Mouse (Mus musculus): ENCODE measurements around the gene Fam110a. TPM values are rescaled to one million over a fixed set of nuclear protein-coding genes. Genes with fewer than 3 reads are reported as not detected.
"Not testable (repeated sequence)": the region's sequence is repeated elsewhere in the genome, so short reads cannot be mapped to it uniquely, and the experiment has no call there.

Gene Fam110a
- total RNA-seq, 2 experiments from 2014 or later = 3.1 to 5.7 TPM

DNA sequence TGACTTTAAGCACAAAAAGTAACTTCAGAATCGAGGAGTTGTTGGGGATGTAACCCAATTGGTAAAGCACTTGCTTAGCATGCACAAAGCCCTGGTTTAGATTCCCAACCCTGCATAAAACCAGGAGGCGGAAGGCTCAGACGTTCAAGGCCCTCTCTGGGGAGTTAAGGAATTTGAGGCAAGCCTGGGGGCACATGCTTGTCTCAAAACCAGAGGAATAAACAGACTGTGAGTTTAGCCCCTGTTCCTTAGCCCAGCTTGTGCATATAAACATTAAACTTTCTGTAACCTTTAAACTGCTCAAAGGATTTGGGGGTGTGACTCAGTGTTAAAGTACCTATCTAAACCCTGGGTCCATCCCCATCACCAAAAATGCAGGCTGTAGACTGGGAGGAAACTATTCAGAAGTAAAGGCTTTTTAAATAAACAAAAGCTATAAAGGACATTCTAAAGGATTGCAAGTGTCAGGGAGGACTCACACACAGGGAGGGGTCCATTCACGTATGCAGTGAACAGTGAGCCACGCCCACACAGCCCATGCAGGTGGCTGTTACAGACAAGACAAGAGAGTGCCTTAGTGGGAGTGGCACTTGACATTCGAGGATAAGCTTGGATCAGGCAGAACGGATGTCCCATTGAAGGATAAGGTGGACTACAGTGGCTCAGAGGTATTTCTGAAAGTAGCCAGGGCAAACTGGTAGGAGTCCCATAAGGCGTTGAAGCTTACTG lies 17.9 kb upstream of the Fam110a start:
- no peak for ATAC-seq (replicated peaks; ENCODE audit: low FRiP score, poor library complexity, severe bottlenecking)

DNA sequence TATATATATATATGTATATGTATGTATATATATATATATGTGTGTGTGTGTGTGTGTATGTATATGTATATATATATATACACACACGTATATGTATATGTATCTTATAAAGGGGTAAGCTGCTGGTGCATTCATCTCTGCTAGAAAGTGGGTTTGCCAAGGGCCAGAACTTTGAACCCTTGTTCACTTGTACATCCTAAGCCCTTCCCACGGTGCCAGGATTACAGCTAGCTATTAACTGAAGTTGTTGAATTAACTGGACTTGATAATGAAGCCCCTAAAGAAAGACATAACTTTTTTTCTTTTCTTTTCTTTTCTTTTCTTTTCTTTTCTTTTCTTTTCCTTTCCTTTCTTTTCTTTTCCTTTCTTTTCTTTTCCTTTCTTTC lies 17.2 kb upstream of the Fam110a start:
- not testable (repeated sequence) for ATAC-seq (replicated peaks; ENCODE audit: low FRiP score, poor library complexity, severe bottlenecking)

DNA sequence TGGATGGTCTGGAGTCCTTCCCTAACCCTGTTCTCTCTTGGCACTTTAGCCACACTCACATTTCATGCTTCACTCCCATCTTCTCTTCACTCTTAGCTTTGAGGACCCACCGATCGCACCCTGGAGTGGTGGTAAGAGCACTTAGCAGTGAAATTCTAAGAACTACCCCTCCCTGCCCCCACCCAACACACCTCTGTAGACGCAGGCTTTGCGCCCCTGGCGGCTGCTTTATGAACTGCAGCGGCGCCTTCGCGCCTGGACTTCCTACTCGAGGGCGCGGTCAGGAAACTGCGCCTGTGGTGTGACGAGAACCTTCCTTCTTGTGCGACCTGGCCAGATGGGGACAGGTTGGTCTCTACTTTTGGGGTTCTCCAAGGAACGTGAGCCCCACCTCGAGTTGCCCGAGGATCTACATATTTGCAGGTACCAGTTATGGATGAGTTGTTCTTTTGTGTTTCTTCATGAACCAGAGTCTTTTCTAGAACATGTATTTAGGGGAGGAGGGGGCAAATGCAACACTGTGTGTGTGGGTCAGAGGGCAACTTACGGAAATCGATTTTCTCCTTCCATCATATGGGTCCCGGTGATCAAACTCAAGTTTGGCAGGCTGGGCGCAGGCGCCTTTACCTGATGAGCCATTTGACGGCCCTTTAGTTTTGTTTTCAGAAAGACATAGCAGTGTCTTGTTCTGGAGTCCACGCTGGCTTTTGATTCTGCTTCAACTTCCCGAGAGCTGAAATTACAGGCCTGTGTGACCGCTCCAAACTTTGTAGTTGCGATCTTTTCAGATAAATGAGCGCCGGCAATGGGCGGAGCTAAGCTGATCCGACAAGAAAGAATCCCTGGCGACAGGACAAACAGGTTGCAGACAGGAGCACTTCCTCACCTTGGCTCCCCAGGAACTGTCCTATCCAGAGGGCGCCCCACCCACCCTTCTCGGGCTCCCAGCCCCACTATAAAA lies 16.5 kb upstream of the Fam110a start, which contains the start of gene Slc52a3:
TSS of gene Slc52a3 (plus strand) at position 283 of the 961 bp plus-strand sequence.
- ATAC-seq (replicated peaks; ENCODE audit: low FRiP score, poor library complexity, severe bottlenecking) = peak; percentile 64

DNA sequence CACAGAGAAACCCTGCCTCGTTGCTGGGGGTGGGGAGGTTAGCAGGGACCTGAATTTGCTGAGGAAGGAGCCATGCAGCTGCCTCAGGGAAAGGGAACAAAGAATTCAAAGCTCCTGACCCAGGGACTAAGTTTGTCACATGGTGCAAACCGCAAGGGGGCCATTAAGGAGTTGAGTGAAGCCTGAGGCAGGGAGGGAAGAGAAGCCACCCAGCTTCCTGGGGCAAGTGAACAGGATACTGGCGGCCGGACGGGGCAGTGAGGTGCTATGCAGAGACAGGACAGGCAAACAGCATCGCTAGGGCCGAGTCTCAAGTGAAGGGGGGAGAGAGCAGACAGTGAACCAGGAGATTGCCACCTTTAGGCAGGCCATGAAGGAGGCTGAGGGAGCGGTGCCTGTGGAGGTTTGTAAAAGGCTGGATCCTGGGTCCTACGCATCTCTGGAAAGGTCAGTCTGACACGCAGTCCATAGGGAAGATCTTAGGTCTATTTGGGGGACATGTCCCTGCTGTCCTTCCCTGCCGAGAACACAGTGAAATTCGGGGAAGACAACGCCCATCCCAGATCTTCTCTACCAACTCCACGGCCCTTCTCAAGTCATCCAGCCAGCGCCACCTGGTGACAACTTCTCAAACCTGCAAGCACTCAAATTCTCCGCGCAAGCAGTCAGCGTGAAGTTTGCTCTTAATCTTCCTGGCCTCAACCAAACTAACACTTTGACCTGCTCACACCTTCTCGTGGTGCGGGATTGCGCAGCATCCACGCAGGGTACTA lies 14.5 kb upstream of the Fam110a start:
- ATAC-seq (replicated peaks; ENCODE audit: low FRiP score, poor library complexity, severe bottlenecking) = peak; percentile 68

DNA sequence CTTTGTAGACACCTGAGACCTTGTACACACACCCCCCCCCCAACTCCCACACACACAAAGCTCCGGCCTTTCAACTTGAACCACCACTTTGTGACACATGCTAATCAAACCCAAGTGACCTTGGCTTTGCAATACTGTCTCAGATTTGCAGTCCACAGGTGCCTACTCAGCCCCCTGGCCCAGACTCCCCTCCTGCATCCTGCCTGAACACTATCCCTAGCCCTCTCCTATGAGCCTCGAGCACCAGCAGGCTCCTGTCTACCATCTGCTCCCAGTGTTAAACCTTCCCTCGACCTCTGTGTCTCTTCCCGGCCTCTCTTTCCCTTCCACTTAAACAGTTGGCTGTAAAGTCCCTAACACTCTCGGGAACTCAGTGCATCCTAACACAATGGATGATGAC lies 11.4 kb upstream of the Fam110a start:
- ATAC-seq (replicated peaks; ENCODE audit: low FRiP score, poor library complexity, severe bottlenecking) = no peak

DNA sequence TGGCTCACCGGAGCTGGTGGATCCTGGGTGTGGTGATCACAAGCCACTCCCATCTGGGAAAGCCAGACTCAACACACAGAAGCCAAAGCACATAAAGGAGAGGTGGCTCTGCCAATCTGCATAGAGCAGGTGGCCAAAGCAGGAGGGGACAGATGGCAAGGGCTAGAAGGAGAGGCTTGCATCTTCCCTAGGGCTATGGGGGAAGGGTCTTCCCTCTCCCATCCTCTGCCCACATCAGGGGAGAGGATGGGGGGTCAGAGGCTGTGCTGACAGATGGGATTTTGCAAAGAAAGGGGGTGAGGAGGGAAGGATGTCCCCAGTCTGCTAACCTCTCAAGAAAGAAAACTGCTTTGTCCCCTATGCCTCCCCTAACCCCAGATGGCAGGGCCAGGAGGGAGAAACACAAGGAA lies 11.0 kb upstream of the Fam110a start:
- ATAC-seq (replicated peaks; ENCODE audit: low FRiP score, poor library complexity, severe bottlenecking) = no peak

DNA sequence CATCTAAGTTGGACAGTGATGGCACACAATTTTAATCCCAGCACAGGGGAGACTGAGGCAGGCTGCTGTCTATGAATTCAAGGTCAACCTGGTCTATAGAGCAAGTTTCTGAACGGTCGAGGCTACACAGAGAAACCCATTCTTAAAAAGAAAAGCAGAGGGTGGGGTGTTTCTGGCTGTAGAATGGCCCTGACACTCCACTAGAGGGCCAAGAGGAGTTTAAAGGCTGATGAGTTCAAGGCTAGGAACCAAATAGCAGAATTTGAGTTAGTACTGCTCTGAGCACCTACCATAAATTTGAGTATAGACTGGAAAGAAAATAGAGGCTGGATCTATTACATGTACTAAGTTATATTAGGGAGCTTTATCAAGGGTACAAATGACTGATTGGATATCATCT lies 9.0 kb upstream of the Fam110a start:
- ATAC-seq (replicated peaks; ENCODE audit: low FRiP score, poor library complexity, severe bottlenecking) = no peak

DNA sequence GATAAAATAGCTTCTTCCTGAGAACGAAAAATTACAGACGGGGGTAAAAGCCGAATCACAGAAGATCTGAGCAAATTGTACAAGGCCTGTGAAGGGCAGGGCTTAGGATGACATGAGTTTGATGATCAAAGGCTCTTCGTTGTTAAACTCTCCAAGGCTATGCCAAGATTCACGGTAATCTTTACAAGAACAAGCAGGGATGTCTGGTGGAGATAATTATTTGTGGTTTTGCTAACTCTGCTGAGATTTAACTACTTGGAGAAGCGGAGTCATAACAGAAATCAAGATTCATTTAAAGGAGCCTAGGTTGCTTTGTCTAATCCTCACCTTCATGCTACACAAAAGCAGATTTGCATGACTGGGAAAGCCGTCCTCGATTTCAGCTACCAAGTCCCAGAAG lies 6.9 kb upstream of the Fam110a start:
- no peak for ATAC-seq (replicated peaks; ENCODE audit: low FRiP score, poor library complexity, severe bottlenecking)

DNA sequence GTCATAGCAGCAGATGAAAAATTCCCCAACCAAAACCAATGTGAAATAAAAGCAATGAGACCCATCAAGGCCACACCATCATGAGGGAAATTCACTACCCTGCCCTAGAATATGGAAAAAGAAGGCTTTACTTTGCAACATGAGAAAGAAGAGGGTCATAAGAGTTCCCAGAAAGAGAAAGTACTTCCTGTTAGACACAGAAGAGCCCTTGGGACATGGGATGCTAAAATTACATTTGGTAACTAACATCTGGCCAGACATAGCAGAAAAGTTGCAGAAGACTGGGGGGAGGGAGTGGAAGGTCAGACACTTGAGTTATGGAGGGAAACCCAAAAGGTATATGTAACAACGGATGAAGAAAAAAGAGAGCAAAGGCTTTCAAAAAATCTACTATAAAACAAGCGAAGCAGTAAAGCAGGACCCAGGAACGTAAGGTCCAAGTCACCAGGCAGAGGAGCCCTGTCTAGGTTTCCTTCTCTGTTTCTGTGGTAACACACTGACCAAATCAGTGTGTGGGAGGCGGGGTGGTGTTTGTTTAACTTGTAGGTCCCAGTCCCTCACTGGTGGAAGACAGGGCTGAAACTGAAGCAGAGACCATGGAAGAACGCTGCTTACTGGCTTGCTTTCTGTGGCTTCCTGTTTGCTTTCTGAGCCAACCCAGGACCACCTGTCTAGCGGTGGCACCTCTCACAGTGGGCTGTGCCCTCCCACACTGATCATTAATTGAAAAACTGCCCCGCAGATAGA lies 5.6 kb upstream of the Fam110a start:
- ATAC-seq (replicated peaks; ENCODE audit: low FRiP score, poor library complexity, severe bottlenecking) = no peak

DNA sequence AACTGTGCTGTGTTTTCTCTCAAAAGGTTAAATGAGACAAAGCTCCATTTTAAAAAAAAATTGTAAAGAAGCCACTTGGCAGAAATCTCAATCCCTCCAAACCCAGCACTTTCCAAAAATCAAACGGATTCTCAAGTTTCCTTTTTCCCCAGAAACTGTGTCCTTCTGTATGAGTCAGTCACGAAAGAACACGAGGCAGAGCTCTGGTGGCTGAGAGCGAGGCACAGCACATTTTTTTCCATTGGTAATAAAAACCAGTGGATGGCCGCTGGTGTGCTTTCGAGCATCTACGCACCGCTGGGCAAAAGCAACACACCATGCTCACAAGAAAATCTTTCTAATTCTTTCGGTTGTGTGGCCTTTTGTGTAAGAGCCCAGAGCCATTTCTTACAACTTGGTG lies 4.0 kb upstream of the Fam110a start:
- ATAC-seq (replicated peaks; ENCODE audit: low FRiP score, poor library complexity, severe bottlenecking) = no peak

DNA sequence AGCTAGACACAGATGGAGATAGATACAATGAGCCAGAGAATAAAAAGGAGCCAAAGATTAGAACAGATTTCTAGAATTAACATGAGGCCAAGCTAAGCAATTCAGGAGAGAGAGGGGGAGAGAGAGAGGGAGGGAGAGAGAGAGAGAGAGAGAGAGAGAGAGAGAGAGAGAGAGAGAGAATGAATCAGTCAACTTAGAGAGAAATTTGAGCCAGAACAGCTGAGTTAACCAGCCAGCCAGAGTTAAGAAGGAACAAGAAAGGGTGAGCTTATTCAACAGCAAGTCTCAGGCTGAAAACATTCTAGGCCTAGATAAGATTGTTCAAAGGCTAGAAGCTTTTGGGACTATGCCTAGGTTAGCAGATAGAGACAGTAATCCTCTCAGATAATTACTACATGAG lies 2.5 kb upstream of the Fam110a start:
- ATAC-seq (replicated peaks; ENCODE audit: low FRiP score, poor library complexity, severe bottlenecking) = no peak

DNA sequence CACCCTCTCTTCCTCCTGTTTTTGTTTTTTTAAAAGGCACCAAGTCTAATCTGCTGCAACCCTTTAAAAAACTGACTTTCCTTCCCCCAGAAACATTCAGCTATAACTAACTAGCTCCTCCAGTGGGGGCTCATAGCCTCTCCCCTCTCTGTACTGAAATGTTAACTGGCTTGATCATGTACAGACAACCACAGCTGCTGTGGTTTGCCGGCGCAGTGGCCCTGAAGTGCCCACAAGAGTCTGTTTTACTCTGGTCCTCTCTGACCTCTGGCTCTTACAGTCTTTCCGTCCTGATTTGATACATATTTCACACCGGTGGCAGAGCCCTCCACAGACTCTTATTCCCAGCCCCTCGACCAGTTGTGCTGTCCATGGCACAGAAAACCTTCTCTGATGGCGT lies 1.2 kb upstream of the Fam110a start:
- no peak for ATAC-seq (replicated peaks; ENCODE audit: low FRiP score, poor library complexity, severe bottlenecking)

DNA sequence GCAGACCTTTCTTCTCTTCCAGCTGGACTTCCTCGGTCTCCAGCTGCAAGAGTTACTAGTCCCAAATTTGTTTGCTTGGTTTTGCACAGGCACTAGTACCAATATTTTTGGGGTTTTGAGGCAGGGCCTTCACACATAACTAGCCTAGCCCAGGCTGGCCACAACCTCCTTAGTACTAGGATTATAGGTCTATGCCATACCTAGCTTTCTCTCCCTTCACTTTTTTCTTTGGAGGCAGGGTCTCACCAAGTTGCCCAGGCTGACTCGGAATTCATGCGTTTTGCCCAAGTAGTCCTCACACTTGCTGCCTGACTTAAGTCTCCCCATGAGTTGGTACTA lies 305 bp upstream of the Fam110a start:
- peak; percentile 11; the same call in 1 of the 2 replicates for ATAC-seq (replicated peaks; ENCODE audit: low FRiP score, poor library complexity, severe bottlenecking)

DNA sequence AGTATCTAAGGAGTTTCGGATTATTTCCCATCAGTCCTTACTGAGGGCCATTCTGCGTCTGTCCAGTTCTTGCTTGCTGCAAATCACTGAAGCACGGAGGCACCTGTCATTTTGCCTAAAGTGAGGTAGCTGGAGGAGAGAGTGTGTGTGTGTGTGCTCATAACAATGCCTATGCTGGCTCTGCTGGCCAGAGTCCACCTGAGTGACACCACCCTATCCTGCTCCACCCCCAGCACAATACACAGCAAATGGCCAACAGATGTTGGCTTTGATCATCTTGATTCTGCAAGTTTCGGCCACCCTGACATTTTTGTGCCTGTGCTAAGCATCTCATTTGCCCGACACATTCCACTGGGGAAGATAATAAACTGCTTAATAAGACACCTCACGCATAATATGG lies 1.5 kb downstream of the Fam110a start:
- ATAC-seq (replicated peaks; ENCODE audit: low FRiP score, poor library complexity, severe bottlenecking) = no peak

DNA sequence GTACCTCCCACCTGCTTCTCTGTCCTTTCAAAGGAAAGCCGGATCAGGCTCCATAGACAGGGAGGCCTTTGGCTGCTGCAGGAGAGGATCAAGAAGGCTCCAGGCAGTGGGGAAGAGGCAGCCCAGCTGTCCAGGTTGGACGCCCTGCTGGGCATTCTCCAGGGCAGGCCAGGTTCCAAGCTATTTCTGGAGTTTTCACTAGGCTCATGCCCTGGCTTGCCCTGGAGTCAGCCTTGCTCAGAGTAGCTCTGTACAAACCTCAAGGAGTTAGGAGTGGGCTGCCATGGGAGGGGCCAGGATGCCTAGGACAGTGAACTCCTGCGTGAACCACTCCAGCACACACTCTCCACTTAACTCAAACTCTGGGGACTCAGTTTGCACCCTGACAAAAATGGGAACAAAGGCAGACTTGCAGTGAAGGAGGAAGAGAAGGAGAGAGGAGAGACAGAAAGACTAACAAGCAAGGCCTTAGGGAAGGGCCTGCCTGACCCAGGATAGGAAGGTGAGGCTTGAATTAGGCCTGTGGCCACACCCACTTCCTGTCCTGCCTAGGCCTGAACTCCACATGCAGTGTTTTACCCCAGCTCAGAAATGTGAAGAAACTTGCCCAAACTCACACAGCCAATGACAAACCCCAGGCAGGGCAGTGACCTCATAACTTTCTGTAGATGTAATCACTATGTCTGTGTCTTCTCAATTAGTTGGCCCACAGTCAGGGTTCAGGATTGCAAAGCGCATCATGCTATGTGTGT lies 2.2 kb downstream of the Fam110a start:
- no peak for ATAC-seq (replicated peaks; ENCODE audit: low FRiP score, poor library complexity, severe bottlenecking)

DNA sequence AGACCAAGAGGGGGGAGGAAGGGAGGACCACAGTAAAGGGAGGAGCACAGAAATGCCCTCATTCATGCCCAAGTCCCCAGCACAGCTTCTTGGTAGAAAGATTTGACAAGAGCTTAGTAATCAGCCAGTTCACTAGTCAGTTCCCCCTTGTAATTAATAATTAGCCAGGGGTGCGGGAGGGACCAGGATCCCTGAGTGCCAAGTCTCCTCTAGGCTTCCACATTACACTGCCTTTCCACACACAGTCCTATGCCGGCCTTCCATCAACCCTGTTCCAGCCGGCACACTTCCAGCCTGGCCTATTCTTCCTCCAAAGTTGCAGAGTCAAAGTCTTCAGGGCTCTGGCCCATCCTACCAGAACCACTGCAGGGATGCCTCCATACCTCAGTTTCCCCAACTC lies 4.0 kb downstream of the Fam110a start:
- no peak for ATAC-seq (replicated peaks; ENCODE audit: low FRiP score, poor library complexity, severe bottlenecking)

DNA sequence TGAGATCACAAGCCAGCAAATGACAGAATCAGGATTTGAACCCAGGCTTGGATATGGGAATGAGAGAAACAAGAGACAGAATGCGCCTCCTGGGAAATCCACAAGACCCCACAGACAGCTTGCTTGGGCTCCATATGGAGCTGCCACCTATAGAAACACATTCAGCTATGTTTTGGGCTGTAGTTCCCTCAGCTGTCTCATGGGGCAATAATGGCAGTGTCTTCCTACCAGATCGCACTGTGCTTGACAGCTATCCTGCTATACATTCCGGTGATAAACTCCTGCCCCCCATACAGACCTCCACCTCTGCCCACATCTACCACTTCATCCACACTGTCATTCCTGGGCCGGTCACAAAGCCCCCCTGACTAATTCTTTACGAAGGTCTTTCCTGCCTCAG lies 4.7 kb downstream of the Fam110a start:
- no peak for ATAC-seq (replicated peaks; ENCODE audit: low FRiP score, poor library complexity, severe bottlenecking)

DNA sequence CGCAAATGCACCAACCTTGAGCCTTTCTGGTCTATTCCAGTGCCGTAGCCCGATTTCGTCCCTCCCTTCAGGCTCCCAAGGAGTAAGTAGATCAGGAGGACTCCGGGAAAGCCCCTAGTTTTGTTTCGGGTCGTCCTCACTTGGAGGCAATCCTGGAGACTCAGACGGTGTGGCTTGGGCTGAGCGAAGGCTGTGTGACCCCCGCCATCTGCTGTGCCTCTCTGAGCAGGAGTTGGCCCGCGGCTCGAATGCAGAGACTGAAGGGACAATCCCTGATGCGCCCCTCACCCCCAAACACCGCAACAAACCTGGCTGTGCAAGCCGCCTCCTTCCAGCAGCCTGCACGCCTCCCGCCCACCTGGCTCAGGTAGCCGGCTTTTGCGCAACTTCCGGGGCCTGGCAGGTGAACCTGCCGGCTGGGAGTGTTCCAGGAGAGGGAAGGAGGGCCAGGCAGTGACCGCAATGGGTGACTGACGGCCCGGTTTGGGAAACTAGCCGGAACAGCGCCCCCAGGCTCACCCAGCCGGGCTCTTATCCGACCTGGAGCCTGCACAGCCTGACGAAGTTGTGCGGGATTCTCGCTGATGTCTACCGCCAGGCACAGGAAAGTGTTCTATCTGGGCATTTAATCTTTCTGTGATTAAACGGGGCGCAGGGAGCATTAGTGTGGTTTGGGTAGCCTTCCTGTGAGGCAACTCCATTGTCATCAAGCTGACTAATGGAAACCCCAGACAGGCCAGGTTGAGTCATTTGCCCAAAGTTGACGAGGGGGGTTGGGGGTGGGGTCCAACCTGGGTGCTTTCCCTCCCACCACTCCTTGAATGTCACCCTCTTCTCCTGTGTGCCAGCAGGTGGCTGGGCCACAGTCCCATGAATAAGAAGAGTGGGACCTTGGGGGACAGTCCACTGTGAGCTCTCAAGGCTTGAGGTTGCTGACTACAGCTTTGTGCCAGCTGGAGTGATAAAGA lies 6.1 kb downstream of the Fam110a start:
- ATAC-seq (replicated peaks; ENCODE audit: low FRiP score, poor library complexity, severe bottlenecking) = no peak

All from erythroblast, adult 5-6 weeks (primary cell).